14 mouse cellular contexts compared by ENCODE assay signal in the genomic region with DNA sequence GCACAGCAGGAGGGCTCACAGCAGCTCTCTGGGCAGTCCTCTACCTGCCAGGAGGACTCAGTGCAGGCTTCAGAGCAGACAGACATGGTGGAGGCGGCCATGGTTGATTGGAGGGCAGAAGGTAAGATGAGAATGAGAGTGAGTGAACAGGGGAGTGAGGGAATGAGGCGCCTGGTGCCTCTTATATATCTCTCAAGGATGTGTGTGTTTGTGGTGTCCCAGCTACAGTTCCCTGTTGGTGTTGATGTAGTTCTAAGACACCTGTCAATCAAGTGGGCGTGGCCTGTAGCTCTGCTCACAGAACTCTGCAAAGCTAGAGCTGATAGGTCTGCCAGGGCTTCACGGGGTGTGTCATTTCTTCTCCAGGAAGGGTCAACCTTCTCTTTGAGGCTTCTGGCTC. TPM values are rescaled to one million over a fixed set of nuclear protein-coding genes. Genes with fewer than 3 reads are reported as not detected.
"Had no signal": no experiment of that assay in that cellular context is flagged by ENCODE, and none has a peak within 500 bp of the region (broad histone marks: within the 10 kb centered on the region; RNA-seq: fewer than 3 reads in every experiment).

Gene Gm9508 (minus strand): TSS at position 101 of the 400 bp plus-strand sequence.

- ATAC-seq: liver, postnatal 0 days; lung, postnatal 0 days; midbrain, embryonic 16.5 days had no signal

- DNase-seq: liver, postnatal 0 days; lung, adult 2 months; lung, postnatal 14 days; lung, postnatal 36 days; midbrain, embryonic 14.5 days; retina, postnatal 1 day; right cerebral cortex, adult 18-20 months; right cerebral cortex, postnatal 25 days; thymus, adult 2 months; thymus, postnatal 25 days; thymus, postnatal 4 days had no signal

RNA-seq across cellular contexts. Expression of gene Gm9508, which starts in this region (rescaled TPM):
- total RNA-seq: megakaryocyte progenitor cell, adult 5-6 weeks had no signal
